Mouse (Mus musculus) lung, postnatal 0 days (tissue): ENCODE measurements around the gene Cetn3.

Experiments used
- CTCF ChIP-seq: IDR thresholded peaks from 2 replicates; pipeline ENCODE4 v1.5.1; 2016; ENCODE audit warnings: antibody characterized with exemption, mild to moderate bottlenecking
- EP300 ChIP-seq: IDR thresholded peaks from 2 replicates; pipeline ENCODE4 v1.6.1; 2016; ENCODE audit warnings: antibody characterized with exemption, mild to moderate bottlenecking, control low read depth

GRCm38 (mm10) chr13:81754878-81755277 is 28.0 kb upstream of the Cetn3 start:
- TF ChIP-seq CTCF = no peak
- no peak for TF ChIP-seq EP300
